Mouse (Mus musculus) heart, adult 18-20 months (tissue): ENCODE data around the gene 9930021J03Rik. TPM values are rescaled to one million over a fixed set of nuclear protein-coding genes. Genes with fewer than 3 reads are reported as not detected.

Source experiments
- DNase-seq, 2 experiments: peaks; one replicate each; pipeline ENCODE4 v3.0.0; 2021 to 2022; ENCODE audit warnings: mixed read lengths in 1 of 2
- total RNA-seq, 2 experiments: library from RNA; stranded (reverse); gene quantifications; 2 replicates each; pipeline ENCODE4 v1.2.3; 2021

9930021J03Rik gene
- total RNA-seq, 2 experiments from 2014 or later: 12.9 to 13.4 TPM

GRCm38 (mm10) chr19:29696309-29696708 lies 109.5 kb downstream of the 9930021J03Rik start:
- DNase-seq: no peak

- DNase-seq: no peak
Measured at GRCm38 (mm10) chr19:29695071-29695470, 110.7 kb downstream of the 9930021J03Rik start.

GRCm38 (mm10) chr19:29683844-29684540 lies 121.8 kb downstream of the 9930021J03Rik start:
- DNase-seq: peak; percentile 67 to 85

GRCm38 (mm10) chr19:29680182-29681152 lies 125.3 kb downstream of the 9930021J03Rik start:
- no peak for DNase-seq

GRCm38 (mm10) chr19:29678181-29678778 lies 127.5 kb downstream of the 9930021J03Rik start:
- no peak for DNase-seq

- DNase-seq: no peak
Measured at GRCm38 (mm10) chr19:29676479-29677193, 129.2 kb downstream of the 9930021J03Rik start.

GRCm38 (mm10) chr19:29675562-29676078 lies 130.2 kb downstream of the 9930021J03Rik start:
- DNase-seq: no peak

- no peak for DNase-seq
Measured at GRCm38 (mm10) chr19:29674946-29675345, 130.8 kb downstream of the 9930021J03Rik start.

GRCm38 (mm10) chr19:29672660-29673059 lies 133.1 kb downstream of the 9930021J03Rik start:
- DNase-seq: no peak

- DNase-seq: no peak
Measured at GRCm38 (mm10) chr19:29671160-29671559, 134.6 kb downstream of the 9930021J03Rik start.

GRCm38 (mm10) chr19:29670247-29670646 lies 135.5 kb downstream of the 9930021J03Rik start:
- DNase-seq: no peak

GRCm38 (mm10) chr19:29668135-29668534 lies 137.7 kb downstream of the 9930021J03Rik start:
- no peak for DNase-seq

- peak in 1 of 2 experiments; percentile 7 for DNase-seq
Measured at GRCm38 (mm10) chr19:29666965-29667594, 138.7 kb downstream of the 9930021J03Rik start.

GRCm38 (mm10) chr19:29666164-29666563 lies 139.6 kb downstream of the 9930021J03Rik start:
- DNase-seq: no peak

GRCm38 (mm10) chr19:29664934-29665333 lies 140.9 kb downstream of the 9930021J03Rik start:
- no peak for DNase-seq

Other genes starting within 250 kb of the 9930021J03Rik start
- 10 to 100 TPM in 1 of 2 experiments, 1 to 10 TPM in 1; 9.5 to 12.7 TPM for gene Ermp1, start 157.6 kb downstream of the 9930021J03Rik start, total RNA-seq
- 1 to 10 TPM in 1 of 2 experiments, under 1 TPM in 1; 0.60 to 1.1 TPM for gene Mlana, start 108.2 kb downstream of the 9930021J03Rik start, total RNA-seq
- 10 to 100 TPM; 13.1 to 15.3 TPM for gene Ranbp6, start 7.0 kb upstream of the 9930021J03Rik start, total RNA-seq
- 1 to 10 TPM; 4.9 to 8.3 TPM for gene Il33, start 119.1 kb upstream of the 9930021J03Rik start, total RNA-seq
- not detected for gene Trpd52l3, start 197.8 kb upstream of the 9930021J03Rik start, total RNA-seq
- 10 to 100 TPM; 18.8 to 24.0 TPM for gene Uhrf2, start 224.5 kb upstream of the 9930021J03Rik start, total RNA-seq